In genomic region chr7:112760782-112761181, GRCm38 (mm10) we compare ENCODE assay signal across 8 mouse cellular contexts.
DNase-seq lines count a peak whose midpoint lies in the region; ATAC-seq lines count a peak whose summit lies in the region.

No protein-coding gene starts in this region.

- no peaks in the 10 kb centered on the region for H3K27me3 ChIP-seq in midbrain, embryonic 15.5 days (replicated peaks)

- no peak overlapping the region for H3K9ac ChIP-seq in midbrain, embryonic 15.5 days

- no peaks in the 10 kb centered on the region for H3K9me3 ChIP-seq in midbrain, embryonic 15.5 days

- H3K4me2 ChIP-seq in midbrain, embryonic 15.5 days, result 0 out of 2 replicates have a peak overlapping the region, but pooled peaks have one; percentile 1

- intact Hi-C loops in heart, postnatal 36 days (cut with DNase I), result no loop called here

- peak; percentile 46; the same call in 1 of the 2 replicates for ATAC-seq in midbrain, embryonic 15.5 days (replicated peaks)

- peaks cover 45% of the 10 kb centered on the region for H3K4me1 ChIP-seq in midbrain, embryonic 15.5 days

- H3K27ac ChIP-seq in midbrain, embryonic 15.5 days, result peak overlapping the region; percentile 32; the same call in 1 of the 2 replicates

- H3K36me3 ChIP-seq in midbrain, embryonic 15.5 days (replicated peaks), result no peaks in the 10 kb centered on the region

- DNase-seq in right cerebral cortex, adult 18-20 months, result peak; percentile 23
- no peak for DNase-seq in right cerebral cortex, postnatal 25 days
- peak; percentile 34 for DNase-seq in fibroblast of lung, adult 2 months (ENCODE audit: low read depth)
- peak; percentile 53 to 70 for DNase-seq in heart, postnatal 36 days
- DNase-seq in left cerebral cortex, adult 11 months (ENCODE audit: low spot score), result peak; percentile 30
- DNase-seq in thymus, postnatal 25 days, result peak; percentile 40
- no peak for DNase-seq in cerebellum, adult 18-20 months

- H3K4me3 ChIP-seq in midbrain, embryonic 15.5 days, result no peak overlapping the region

- 20% methylated on average over 8 of the region's 8 CpGs for WGBS in midbrain, embryonic 15.5 days

Comparison
In these comparisons a context has a peak if more than half of its experiments do, and no peak if none do; other contexts are left out.
1. DNase-seq: peak in right cerebral cortex, adult 18-20 months (single experiment), fibroblast of lung, adult 2 months (single experiment), heart, postnatal 36 days (2 of 2), left cerebral cortex, adult 11 months (single experiment) and thymus, postnatal 25 days (single experiment); none in right cerebral cortex, postnatal 25 days (single experiment) and cerebellum, adult 18-20 months (0 of 2).